Mouse (Mus musculus) G1E-ER4 (cell line): ENCODE data around the gene Coa6. TPM values are rescaled to one million over a fixed set of nuclear protein-coding genes. Genes with fewer than 3 reads are reported as not detected.

Experiments
- GATA1 ChIP-seq: IDR thresholded peaks from one replicate; pipeline ENCODE4 v1.8.0; 2012; ENCODE audit warnings: low read length, inconsistent platforms
- polyA plus RNA-seq: library from polyadenylated mRNA; stranded (reverse); fragments of >175 nt; gene quantifications from 2 replicates; pipeline ENCODE4 v1.2.3, GENCODE M21; 2012

Gene Coa6
- polyA plus RNA-seq, 1 experiment: 144 TPM

GRCm38 (mm10) chr8:126433827-126434226 lies 11.5 kb downstream of the Coa6 start:
- TF ChIP-seq GATA1: no peak

- no peak for TF ChIP-seq GATA1
These were observed 16.6 kb downstream of the Coa6 start for GRCm38 (mm10) chr8:126438937-126439336.

GRCm38 (mm10) chr8:126451158-126451557 lies 28.8 kb downstream of the Coa6 start:
- TF ChIP-seq GATA1: no peak

GRCm38 (mm10) chr8:126455383-126455782 lies 33.1 kb downstream of the Coa6 start:
- TF ChIP-seq GATA1: no peak

- TF ChIP-seq GATA1: no peak
These were observed 38.0 kb downstream of the Coa6 start for GRCm38 (mm10) chr8:126460274-126460673.

GRCm38 (mm10) chr8:126461735-126462134 lies 39.4 kb downstream of the Coa6 start:
- TF ChIP-seq GATA1: no peak

GRCm38 (mm10) chr8:126464071-126464470 lies 41.8 kb downstream of the Coa6 start:
- no peak for TF ChIP-seq GATA1

- no peak for TF ChIP-seq GATA1
These were observed 51.5 kb downstream of the Coa6 start for GRCm38 (mm10) chr8:126473802-126474298.

- no peak for TF ChIP-seq GATA1
These were observed 52.2 kb downstream of the Coa6 start, which contains the start of gene Tarbp1 for GRCm38 (mm10) chr8:126474299-126475187. TSS of gene Tarbp1 (minus strand) at chr8:126475065.

Other genes with a start within 250 kb of the Coa6 start
- gene Slc35f3, start 124.0 kb upstream of the Coa6 start, polyA plus RNA-seq: not detected in 2 replicates
- gene Tarbp1, start 52.5 kb downstream of the Coa6 start, polyA plus RNA-seq: 1.8 and 3.1 TPM in 2 replicates
- gene Irf2bp2, start 171.5 kb downstream of the Coa6 start, polyA plus RNA-seq: 82.3 and 87.5 TPM in 2 replicates